ENCODE assay signal across 8 mouse cellular contexts in the genomic region with DNA sequence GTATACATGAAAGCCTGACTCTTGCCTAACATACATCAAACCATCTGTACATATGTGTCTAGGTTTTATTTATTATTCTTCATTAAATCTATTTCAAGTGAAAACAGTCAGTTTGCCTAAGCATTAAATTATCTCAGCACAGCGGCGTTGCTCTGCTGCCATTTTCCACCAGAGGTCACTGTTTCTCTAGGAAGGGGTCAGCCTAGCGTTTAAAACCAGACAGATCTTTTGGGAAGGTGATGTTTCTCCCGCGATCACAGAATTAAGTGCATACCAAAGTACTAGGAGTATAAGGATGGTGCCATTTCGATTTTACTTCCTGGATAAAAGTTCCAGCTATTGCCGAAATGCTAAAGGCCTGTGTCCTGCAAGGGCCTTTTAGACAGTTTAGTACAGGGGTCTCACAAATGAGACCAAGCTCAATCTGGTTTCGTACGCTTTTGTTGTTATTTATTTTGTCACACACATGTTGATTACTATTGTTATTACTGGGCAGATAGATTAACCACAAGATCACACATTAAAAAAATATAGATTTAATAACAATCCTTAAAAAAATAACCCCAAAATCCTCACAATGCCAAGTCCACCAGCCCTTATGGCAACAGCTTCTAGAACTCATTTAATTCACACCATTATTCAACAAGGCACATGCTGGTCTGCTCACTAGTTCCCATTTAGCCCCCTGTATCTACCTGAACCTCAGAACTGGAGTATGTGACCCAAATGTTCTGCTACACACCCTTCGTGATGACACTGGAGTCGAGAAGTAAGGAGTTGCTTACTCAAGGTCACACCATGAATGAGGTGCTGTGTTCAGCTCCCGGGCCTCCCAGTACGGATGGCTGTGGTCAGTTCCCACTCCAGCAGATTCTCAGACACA. TPM values are rescaled to one million over a fixed set of nuclear protein-coding genes. Genes with fewer than 3 reads are reported as not detected.
DNase-seq lines count a peak whose midpoint lies in the region; ATAC-seq lines count a peak whose summit lies in the region.

No protein-coding gene starts in this region.

- H3K4me2 ChIP-seq in forebrain, embryonic 13.5 days = peak overlapping the region; percentile 10; the same call in 1 of the 2 replicates
- H3K4me2 ChIP-seq in hindbrain, embryonic 11.5 days (replicated peaks; ENCODE audit: low read depth, low read length) = no peak overlapping the region

- ATAC-seq in forebrain, embryonic 13.5 days = peak; percentile 83
- peak; percentile 61; the same call in 1 of the 2 replicates for ATAC-seq in hindbrain, embryonic 11.5 days (ENCODE audit: low FRiP score)

- H3K9me3 ChIP-seq in forebrain, embryonic 13.5 days (replicated peaks) = no peaks in the 10 kb centered on the region
- no peaks in the 10 kb centered on the region for H3K9me3 ChIP-seq in hindbrain, embryonic 11.5 days (ENCODE audit: control insufficient read depth, low read length)

- H3K27ac ChIP-seq in forebrain, embryonic 13.5 days = no peak overlapping the region
- H3K27ac ChIP-seq in hindbrain, embryonic 11.5 days (ENCODE audit: low read depth, low read length) = no peak overlapping the region

- no peaks in the 10 kb centered on the region for H3K36me3 ChIP-seq in forebrain, embryonic 13.5 days (ENCODE audit: poor library complexity, severe bottlenecking)
- no peaks in the 10 kb centered on the region for H3K36me3 ChIP-seq in hindbrain, embryonic 11.5 days (ENCODE audit: control insufficient read depth, insufficient read depth, low read length)

- no peak overlapping the region for H3K4me3 ChIP-seq in forebrain, embryonic 13.5 days
- H3K4me3 ChIP-seq in hindbrain, embryonic 11.5 days (ENCODE audit: low read depth, low read length) = no peak overlapping the region

- H3K4me1 ChIP-seq in forebrain, embryonic 13.5 days = no peaks in the 10 kb centered on the region
- H3K4me1 ChIP-seq in hindbrain, embryonic 11.5 days (replicated peaks; ENCODE audit: control insufficient read depth, insufficient read depth, low read length) = no peaks in the 10 kb centered on the region

- no peak overlapping the region for H3K9ac ChIP-seq in forebrain, embryonic 13.5 days
- H3K9ac ChIP-seq in hindbrain, embryonic 11.5 days (ENCODE audit: low read depth, low read length) = no peak overlapping the region

- WGBS in forebrain, embryonic 13.5 days = 45% methylated on average over 13 of the region's 13 CpGs
- WGBS in hindbrain, embryonic 11.5 days = 42% methylated on average over 13 of the region's 13 CpGs

- peak; percentile 49 for DNase-seq in ES-CJ7 (ENCODE audit: low read depth, low spot score)
- DNase-seq in c-Kit-positive CD71-negative TER-119-negative erythroid progenitor cells, embryonic 14.5 days (ENCODE audit: low read depth) = peak; percentile 45
- DNase-seq in hindbrain, embryonic 11.5 days (ENCODE audit: low spot score) = peak; percentile 84
- DNase-seq in layer of hippocampus, adult 8-10 months (ENCODE audit: low spot score in 2 of 2) = peak; percentile 52 to 82
- peak; percentile 84 for DNase-seq in lung, postnatal 10 days
- DNase-seq in ovary, postnatal 36 days (ENCODE audit: low spot score) = peak; percentile 71
- DNase-seq in thymus, postnatal 36 days = peak; percentile 53 to 62

- no peaks in the 10 kb centered on the region for H3K27me3 ChIP-seq in forebrain, embryonic 13.5 days
- H3K27me3 ChIP-seq in hindbrain, embryonic 11.5 days (ENCODE audit: control insufficient read depth, insufficient read depth, low read length) = no peaks in the 10 kb centered on the region

RNA-seq across cellular contexts. Expression of a gene that starts 29.5 kb away (rescaled TPM):
- polyA plus RNA-seq in forebrain, embryonic 13.5 days (2015; fragmentation: Nextera tagmentation; extraction: Ambion mirVana) = 31.9 and 32.7 TPM in 2 replicates
- 29.6 and 42.0 TPM in 2 replicates for polyA plus RNA-seq in hindbrain, embryonic 11.5 days (2014; fragmentation: Nextera tagmentation; extraction: Ambion mirVana)
- 10 to 100 TPM; 32.2 to 34.4 (median 32.7) TPM for total RNA-seq in layer of hippocampus, adult 8-10 months (2022)

RNA-seq across cellular contexts. Expression of a gene that starts 43.6 kb away (rescaled TPM):
- 87.2 and 97.6 TPM in 2 replicates for polyA plus RNA-seq in forebrain, embryonic 13.5 days (2015; fragmentation: Nextera tagmentation; extraction: Ambion mirVana)
- 25.6 and 25.7 TPM in 2 replicates for polyA plus RNA-seq in hindbrain, embryonic 11.5 days (2014; fragmentation: Nextera tagmentation; extraction: Ambion mirVana)
- 10 to 100 TPM; 85.9 to 98.9 (median 93.5) TPM for total RNA-seq in layer of hippocampus, adult 8-10 months (2022)
